Mouse (Mus musculus): ENCODE measurements around the gene Phldb2. TPM values are rescaled to one million over a fixed set of nuclear protein-coding genes. Genes with fewer than 3 reads are reported as not detected.

Gene Phldb2
- polyA plus RNA-seq, 1 experiment from 2014 or later: 31.4 TPM

GRCm38 (mm10) chr16:45742615-45743476, 210.6 kb downstream of the Phldb2 start, which contains the start of gene Abhd10:
Abhd10 (minus strand) TSS chr16:45742955.
- ATAC-seq (ENCODE audit: insufficient read depth, low FRiP score, low read depth): peak; percentile 99
- peak within 1 kb of the TSS; percentile 57 for H3K4me2 ChIP-seq
- no peaks in the 10 kb centered on the region for H3K9me3 ChIP-seq
- peak within 1 kb of the TSS; percentile 63 for H3K4me3 ChIP-seq (replicated peaks)
- peaks cover 7% of the 10 kb centered on the region for H3K4me1 ChIP-seq
- H3K27ac ChIP-seq: peak within 1 kb of the TSS; percentile 93
- H3K36me3 ChIP-seq: no peaks in the 10 kb centered on the region
- WGBS: under 1% methylated on average over 51 of the region's 51 CpGs
- H3K27me3 ChIP-seq (replicated peaks): no peaks in the 10 kb centered on the region
- peak within 1 kb of the TSS; percentile 85 for H3K9ac ChIP-seq

GRCm38 (mm10) chr16:45737880-45738279, 215.5 kb downstream of the Phldb2 start:
- Histone ChIP-seq H3K27ac (no peak overlapping the region), H3K27me3 (replicated peaks) (no peaks in the 10 kb centered on the region), H3K36me3 (peaks cover 16% of the 10 kb centered on the region; the same call in 1 of the 2 replicates), H3K9ac (no peak overlapping the region), H3K4me2 (no peak overlapping the region), H3K4me3 (replicated peaks) (no peak overlapping the region), H3K9me3 (no peaks in the 10 kb centered on the region), H3K4me1 (peaks cover 7% of the 10 kb centered on the region)
- WGBS: 81% methylated on average over 8 of the region's 8 CpGs
- no peak for ATAC-seq (ENCODE audit: insufficient read depth, low FRiP score, low read depth)

GRCm38 (mm10) chr16:45736724-45737123, 216.7 kb downstream of the Phldb2 start:
- WGBS: 92% methylated on average over 3 of the region's 3 CpGs
- H3K27ac ChIP-seq: no peak overlapping the region
- H3K4me3 ChIP-seq (replicated peaks): no peak overlapping the region
- no peaks in the 10 kb centered on the region for H3K27me3 ChIP-seq (replicated peaks)
- no peak overlapping the region for H3K4me2 ChIP-seq
- ATAC-seq (ENCODE audit: insufficient read depth, low FRiP score, low read depth): no peak
- H3K9ac ChIP-seq: no peak overlapping the region
- peaks cover 21% of the 10 kb centered on the region; the same call in 1 of the 2 replicates for H3K36me3 ChIP-seq
- peaks cover 7% of the 10 kb centered on the region for H3K4me1 ChIP-seq
- H3K9me3 ChIP-seq: no peaks in the 10 kb centered on the region

- Histone ChIP-seq H3K4me1 (peaks cover 4% of the 10 kb centered on the region; the same call in 1 of the 2 replicates), H3K27ac (no peak overlapping the region), H3K9me3 (no peaks in the 10 kb centered on the region), H3K4me3 (replicated peaks) (no peak overlapping the region), H3K27me3 (replicated peaks) (no peaks in the 10 kb centered on the region), H3K9ac (no peak overlapping the region), H3K36me3 (0 out of 2 replicates have a peak, but pooled peaks cover 25% of the 10 kb centered on the region), H3K4me2 (no peak overlapping the region)
- WGBS: 86% methylated on average over 5 of the region's 5 CpGs
- ATAC-seq (ENCODE audit: insufficient read depth, low FRiP score, low read depth): no peak
These were observed 224.2 kb downstream of the Phldb2 start for GRCm38 (mm10) chr16:45729163-45729562.

GRCm38 (mm10) chr16:45724742-45725102, 228.7 kb downstream of the Phldb2 start:
- H3K4me3 ChIP-seq (replicated peaks): peak overlapping the region; percentile 50
- H3K9ac ChIP-seq: peak overlapping the region; percentile 32; the same call in 1 of the 2 replicates
- no peaks in the 10 kb centered on the region for H3K27me3 ChIP-seq (replicated peaks)
- H3K4me1 ChIP-seq: peaks cover 12% of the 10 kb centered on the region; the same call in 1 of the 2 replicates
- 0 out of 2 replicates have a peak, but pooled peaks cover 2% of the 10 kb centered on the region for H3K36me3 ChIP-seq
- peak overlapping the region; percentile 92 for H3K4me2 ChIP-seq
- no peaks in the 10 kb centered on the region for H3K9me3 ChIP-seq
- WGBS: 6% methylated on average over 10 of the region's 10 CpGs
- peak; percentile 44; the same call in 1 of the 2 replicates for ATAC-seq (ENCODE audit: insufficient read depth, low FRiP score, low read depth)
- H3K27ac ChIP-seq: no peak overlapping the region

GRCm38 (mm10) chr16:45724061-45724741, 229.2 kb downstream of the Phldb2 start, which contains the start of gene Tagln3:
Tagln3 (minus strand) TSS chr16:45724608.
- no peaks in the 10 kb centered on the region for H3K36me3 ChIP-seq
- H3K27ac ChIP-seq: no peak within 1 kb of the TSS
- WGBS: 2% methylated on average over 30 of the region's 30 CpGs
- H3K4me3 ChIP-seq (replicated peaks): peak within 1 kb of the TSS; percentile 50
- peak within 1 kb of the TSS; percentile 32; the same call in 1 of the 2 replicates for H3K9ac ChIP-seq
- H3K4me2 ChIP-seq: peak within 1 kb of the TSS; percentile 92
- ATAC-seq (ENCODE audit: insufficient read depth, low FRiP score, low read depth): peak; percentile 44
- no peaks in the 10 kb centered on the region for H3K9me3 ChIP-seq
- peaks cover 12% of the 10 kb centered on the region; the same call in 1 of the 2 replicates for H3K4me1 ChIP-seq
- H3K27me3 ChIP-seq (replicated peaks): no peaks in the 10 kb centered on the region

- H3K4me1 ChIP-seq: peaks cover 12% of the 10 kb centered on the region; the same call in 1 of the 2 replicates
- no peaks in the 10 kb centered on the region for H3K27me3 ChIP-seq (replicated peaks)
- peak overlapping the region; percentile 50 for H3K4me3 ChIP-seq (replicated peaks)
- H3K9ac ChIP-seq: no peak overlapping the region
- no peaks in the 10 kb centered on the region for H3K9me3 ChIP-seq
- no peak for ATAC-seq (ENCODE audit: insufficient read depth, low FRiP score, low read depth)
- peak overlapping the region; percentile 92 for H3K4me2 ChIP-seq
- 53% methylated on average over 6 of the region's 6 CpGs for WGBS
- H3K27ac ChIP-seq: no peak overlapping the region
- H3K36me3 ChIP-seq: no peaks in the 10 kb centered on the region
These were observed 230.1 kb downstream of the Phldb2 start for GRCm38 (mm10) chr16:45723172-45723901.

GRCm38 (mm10) chr16:45722460-45722951, 230.9 kb downstream of the Phldb2 start:
- Histone ChIP-seq H3K4me3 (replicated peaks) (no peak overlapping the region), H3K9ac (no peak overlapping the region), H3K9me3 (no peaks in the 10 kb centered on the region), H3K36me3 (no peaks in the 10 kb centered on the region), H3K4me1 (peaks cover 12% of the 10 kb centered on the region; the same call in 1 of the 2 replicates), H3K4me2 (no peak overlapping the region), H3K27ac (no peak overlapping the region), H3K27me3 (replicated peaks) (no peaks in the 10 kb centered on the region)
- 72% methylated on average over 3 of the region's 3 CpGs for WGBS
- ATAC-seq (ENCODE audit: insufficient read depth, low FRiP score, low read depth): no peak

GRCm38 (mm10) chr16:45720022-45720630, 233.3 kb downstream of the Phldb2 start:
- no peak overlapping the region for H3K27ac ChIP-seq
- H3K4me1 ChIP-seq: peaks cover 12% of the 10 kb centered on the region; the same call in 1 of the 2 replicates
- H3K9ac ChIP-seq: no peak overlapping the region
- H3K36me3 ChIP-seq: no peaks in the 10 kb centered on the region
- H3K9me3 ChIP-seq: no peaks in the 10 kb centered on the region
- no peak overlapping the region for H3K4me2 ChIP-seq
- 72% methylated on average over 10 of the region's 10 CpGs for WGBS
- no peak overlapping the region for H3K4me3 ChIP-seq (replicated peaks)
- ATAC-seq (ENCODE audit: insufficient read depth, low FRiP score, low read depth): no peak
- no peaks in the 10 kb centered on the region for H3K27me3 ChIP-seq (replicated peaks)

- Histone ChIP-seq H3K4me1 (no peaks in the 10 kb centered on the region), H3K27me3 (replicated peaks) (no peaks in the 10 kb centered on the region), H3K27ac (no peak overlapping the region), H3K9ac (no peak overlapping the region), H3K36me3 (no peaks in the 10 kb centered on the region), H3K9me3 (no peaks in the 10 kb centered on the region), H3K4me3 (replicated peaks) (no peak overlapping the region), H3K4me2 (no peak overlapping the region)
- WGBS: 89% methylated on average over 4 of the region's 4 CpGs
- ATAC-seq (ENCODE audit: insufficient read depth, low FRiP score, low read depth): no peak
These were observed 235.1 kb downstream of the Phldb2 start for GRCm38 (mm10) chr16:45718296-45718695.
